Mouse (Mus musculus): ENCODE data around the gene Gtf3c3. TPM values are rescaled to one million over a fixed set of nuclear protein-coding genes. Genes with fewer than 3 reads are reported as not detected.
A peak's percentile ranks its signal among the peaks of the same experiment; 100 is the strongest.

Gene Gtf3c3
- 24.5 to 50.8 TPM (median 33.2 TPM) in 3 replicates for total RNA-seq (2017)

DNA sequence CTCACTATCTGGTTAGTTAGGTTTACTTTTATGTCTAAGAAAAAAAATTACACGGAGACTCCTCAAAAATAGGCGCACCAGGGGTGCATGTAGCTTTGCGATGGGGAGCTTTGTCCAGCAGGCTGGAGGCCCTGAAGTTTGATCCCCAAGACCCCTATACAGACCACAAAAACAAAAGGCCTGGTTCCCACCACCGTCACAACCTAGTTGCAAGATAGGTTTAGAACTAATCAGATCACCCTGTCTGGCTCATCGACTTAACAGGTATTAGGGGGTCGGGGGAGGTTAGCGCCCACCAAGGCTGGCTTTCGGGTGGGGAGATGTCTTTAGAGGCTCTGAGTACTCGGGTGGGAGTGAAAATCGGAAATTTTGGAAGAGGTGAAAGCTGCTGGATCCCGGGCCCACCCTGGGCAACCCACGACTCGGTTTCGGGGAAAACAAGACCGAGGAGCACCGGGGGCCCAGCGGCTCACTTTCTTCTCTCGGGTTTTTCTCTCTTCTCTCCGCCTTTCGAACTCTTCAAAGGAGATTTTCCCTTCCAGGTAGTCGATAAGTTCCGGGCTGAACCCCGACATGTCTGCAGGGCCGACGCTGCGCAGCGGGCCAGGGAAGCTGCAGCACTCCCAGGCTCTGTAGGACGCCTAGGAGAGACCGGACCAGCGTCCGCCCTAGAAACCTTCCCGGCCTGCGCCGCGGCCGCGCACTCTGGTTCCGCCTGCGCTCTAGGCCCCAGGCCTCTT lies at the start of gene Gtf3c3:
Gene Gtf3c3 (minus strand): TSS at position 632 of the 740 bp plus-strand sequence.
- ATAC-seq (replicated peaks; ENCODE audit: insufficient number of reproducible peaks, low FRiP score, low TSS enrichment, poor library complexity, severe bottlenecking) = peak; percentile 86

- ATAC-seq (replicated peaks; ENCODE audit: insufficient number of reproducible peaks, low FRiP score, low TSS enrichment, poor library complexity, severe bottlenecking) = no peak
Measured at GRCm38 (mm10) chr1:54484744-54485420, 46.1 kb upstream of the Gtf3c3 start.

GRCm38 (mm10) chr1:54480491-54480890 lies 41.7 kb upstream of the Gtf3c3 start:
- no peak for ATAC-seq (replicated peaks; ENCODE audit: insufficient number of reproducible peaks, low FRiP score, low TSS enrichment, poor library complexity, severe bottlenecking)

GRCm38 (mm10) chr1:54468662-54469061 lies 29.9 kb upstream of the Gtf3c3 start:
- no peak for ATAC-seq (replicated peaks; ENCODE audit: insufficient number of reproducible peaks, low FRiP score, low TSS enrichment, poor library complexity, severe bottlenecking)

DNA sequence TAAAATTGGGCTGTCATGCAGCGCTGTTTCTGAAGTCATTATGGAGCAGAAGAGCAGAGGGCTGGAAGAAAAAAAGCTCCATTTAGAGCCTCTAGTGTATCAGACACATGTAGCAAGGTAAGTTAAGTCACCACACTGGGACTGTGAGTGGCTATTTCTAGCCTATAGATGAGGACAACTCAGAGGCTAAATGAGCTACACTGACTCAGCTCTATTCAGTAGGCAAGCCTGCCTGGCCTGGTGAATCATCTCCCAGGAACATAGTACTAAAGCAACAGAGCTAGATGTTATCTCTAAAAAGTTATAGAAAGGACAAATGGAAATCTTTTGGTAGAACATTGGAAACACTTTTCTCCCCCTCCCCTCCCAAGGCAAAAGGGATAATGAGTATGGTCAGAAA lies 28.6 kb upstream of the Gtf3c3 start:
- no peak for ATAC-seq (replicated peaks; ENCODE audit: insufficient number of reproducible peaks, low FRiP score, low TSS enrichment, poor library complexity, severe bottlenecking)

DNA sequence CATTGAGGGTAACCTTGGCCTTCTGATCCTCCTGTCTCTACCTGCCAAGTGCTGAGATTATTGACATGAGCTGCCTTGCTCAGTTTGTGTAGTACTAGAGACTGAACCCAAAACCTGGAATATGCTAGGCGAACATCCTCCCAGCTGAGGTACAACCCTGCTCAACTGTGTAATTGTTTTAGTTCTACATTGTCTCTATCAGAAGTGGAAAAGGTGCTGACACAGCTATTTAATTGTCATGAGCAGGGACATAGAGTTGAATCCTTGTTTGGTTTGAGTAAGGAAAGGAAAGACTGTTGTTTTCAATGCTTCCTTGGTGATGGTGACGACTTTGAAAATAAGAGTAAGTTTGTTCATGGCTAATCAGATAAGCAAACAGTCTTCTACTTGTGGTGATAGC lies 13.3 kb upstream of the Gtf3c3 start:
- ATAC-seq (replicated peaks; ENCODE audit: insufficient number of reproducible peaks, low FRiP score, low TSS enrichment, poor library complexity, severe bottlenecking) = no peak

- 0 out of 2 replicates have a peak, but pooled peaks have one; percentile 56 for ATAC-seq (replicated peaks; ENCODE audit: insufficient number of reproducible peaks, low FRiP score, low TSS enrichment, poor library complexity, severe bottlenecking)
Measured at GRCm38 (mm10) chr1:54448833-54449232, 10.1 kb upstream of the Gtf3c3 start.

DNA sequence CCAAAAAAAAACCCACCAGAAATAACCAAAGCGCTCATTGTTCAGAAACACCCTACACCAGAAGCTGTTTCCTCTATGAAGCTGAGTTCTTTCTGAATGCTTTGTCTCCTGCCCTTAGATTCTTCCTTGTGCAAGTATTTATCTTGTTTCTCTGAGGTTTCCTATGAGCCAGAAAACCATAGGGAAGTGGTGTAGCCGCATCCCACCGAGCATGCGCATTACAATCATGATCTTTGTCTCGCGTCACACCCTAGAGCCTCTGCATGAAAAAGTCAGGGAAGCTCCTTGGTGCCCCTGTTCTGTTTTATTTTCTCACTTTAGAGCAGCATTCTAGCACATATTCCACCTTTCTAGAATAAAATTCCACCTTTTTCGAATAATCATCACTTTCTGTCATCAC lies 4.9 kb upstream of the Gtf3c3 start:
- ATAC-seq (replicated peaks; ENCODE audit: insufficient number of reproducible peaks, low FRiP score, low TSS enrichment, poor library complexity, severe bottlenecking) = peak; percentile 51; the same call in 1 of the 2 replicates

DNA sequence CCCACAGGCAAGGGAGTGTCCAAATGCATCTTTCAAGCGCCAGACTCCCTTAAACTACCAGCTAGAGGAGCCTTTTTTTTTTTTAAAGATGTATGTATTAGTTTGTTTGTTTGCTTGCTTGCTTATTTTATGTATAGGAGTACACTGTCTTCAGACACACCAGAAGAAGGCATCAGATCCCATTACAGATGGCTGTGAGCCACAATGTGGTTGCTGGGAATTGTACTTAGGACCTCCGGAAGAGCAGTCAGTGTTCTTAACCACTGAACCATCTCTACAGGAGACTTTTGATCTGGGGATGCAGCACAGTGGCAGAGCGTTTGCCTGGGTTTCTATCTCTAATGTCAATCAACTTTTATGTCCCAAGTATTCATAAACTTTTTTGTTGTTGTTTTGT lies 307 bp upstream of the Gtf3c3 start:
- no peak for ATAC-seq (replicated peaks; ENCODE audit: insufficient number of reproducible peaks, low FRiP score, low TSS enrichment, poor library complexity, severe bottlenecking)

DNA sequence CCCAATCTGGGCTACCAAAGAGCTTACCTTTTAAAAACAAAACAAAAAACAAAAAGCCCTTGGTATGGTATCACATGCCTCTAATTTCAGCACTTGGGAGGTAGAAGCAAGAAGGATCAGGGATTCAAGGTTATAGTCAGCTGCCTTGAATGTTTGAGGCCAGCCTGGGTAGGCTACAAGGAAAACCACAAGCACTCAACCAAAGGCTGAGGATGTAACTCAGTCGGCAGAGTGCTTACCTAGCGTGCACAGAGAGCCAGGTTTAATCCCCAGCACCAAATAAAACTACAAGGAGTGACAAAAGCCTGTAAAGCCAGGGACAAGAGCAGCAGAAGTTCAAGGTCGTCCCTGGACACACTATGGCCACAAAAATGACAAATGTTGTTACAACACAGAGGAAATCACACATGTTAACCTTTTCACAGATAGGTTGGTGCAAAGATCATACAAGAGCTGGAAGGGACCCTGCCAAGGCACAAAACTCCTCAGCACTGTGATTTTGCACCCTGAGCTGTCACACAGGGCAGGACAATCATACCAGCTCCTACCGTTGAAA lies 16.5 kb downstream of the Gtf3c3 start:
- no peak for ATAC-seq (replicated peaks; ENCODE audit: insufficient number of reproducible peaks, low FRiP score, low TSS enrichment, poor library complexity, severe bottlenecking)

DNA sequence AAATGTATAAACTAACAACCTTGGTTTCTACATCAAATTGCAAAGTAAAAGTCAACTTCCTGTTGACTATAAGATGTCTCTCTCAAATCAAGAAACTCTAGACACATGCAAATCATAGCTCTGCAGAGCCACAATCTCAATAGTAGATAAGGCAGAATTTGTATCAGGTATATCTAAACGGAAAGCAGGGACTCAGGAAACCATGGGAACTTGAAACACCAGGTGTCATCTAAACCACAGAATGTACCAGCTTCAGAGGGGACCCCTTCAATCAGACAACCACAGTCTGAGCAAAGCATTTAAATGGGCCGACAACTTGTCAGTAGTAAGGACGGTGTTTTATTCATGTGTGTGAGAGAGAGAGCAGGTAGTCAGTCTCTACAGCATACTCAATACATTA lies 17.1 kb downstream of the Gtf3c3 start:
- no peak for ATAC-seq (replicated peaks; ENCODE audit: insufficient number of reproducible peaks, low FRiP score, low TSS enrichment, poor library complexity, severe bottlenecking)

DNA sequence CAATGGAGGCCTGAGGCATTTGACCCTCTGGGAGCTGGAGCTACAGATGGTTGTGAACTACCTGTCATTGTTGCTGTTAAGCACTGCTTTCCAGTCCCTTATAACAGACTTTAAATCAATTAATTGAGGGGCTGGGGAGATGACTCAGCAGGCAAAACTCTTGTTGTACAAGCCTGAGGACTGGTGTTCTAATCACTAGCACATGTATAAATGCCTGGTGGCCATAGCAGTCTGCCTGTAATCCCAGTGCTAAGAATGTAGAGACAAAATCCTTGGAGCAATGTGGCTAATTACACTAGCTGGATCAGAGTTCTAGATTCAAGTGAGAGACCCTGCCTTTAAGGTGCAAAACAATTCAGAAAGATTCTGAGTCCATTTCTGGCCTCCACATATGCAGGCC lies 36.0 kb downstream of the Gtf3c3 start:
- no peak for ATAC-seq (replicated peaks; ENCODE audit: insufficient number of reproducible peaks, low FRiP score, low TSS enrichment, poor library complexity, severe bottlenecking)

DNA sequence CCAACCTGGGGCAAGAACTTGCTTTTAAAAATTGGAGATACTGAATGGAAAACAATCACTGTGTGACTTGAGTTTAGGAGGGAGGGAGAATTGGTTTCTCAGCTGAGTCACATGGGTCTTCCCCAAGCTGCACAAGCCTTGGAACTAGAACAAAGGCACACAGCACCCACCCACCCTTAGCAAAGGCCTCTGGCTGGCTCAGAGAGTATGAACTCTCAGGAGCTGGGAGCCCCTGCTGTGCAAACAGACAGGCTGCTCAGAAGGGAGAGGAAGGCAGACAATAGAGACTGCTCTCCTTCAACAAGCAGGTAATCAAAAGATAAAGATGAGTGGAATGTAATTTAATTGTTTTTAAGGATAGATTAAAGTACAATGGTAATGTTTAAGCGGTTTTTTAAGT lies 54.5 kb downstream of the Gtf3c3 start:
- no peak for ATAC-seq (replicated peaks; ENCODE audit: insufficient number of reproducible peaks, low FRiP score, low TSS enrichment, poor library complexity, severe bottlenecking)

DNA sequence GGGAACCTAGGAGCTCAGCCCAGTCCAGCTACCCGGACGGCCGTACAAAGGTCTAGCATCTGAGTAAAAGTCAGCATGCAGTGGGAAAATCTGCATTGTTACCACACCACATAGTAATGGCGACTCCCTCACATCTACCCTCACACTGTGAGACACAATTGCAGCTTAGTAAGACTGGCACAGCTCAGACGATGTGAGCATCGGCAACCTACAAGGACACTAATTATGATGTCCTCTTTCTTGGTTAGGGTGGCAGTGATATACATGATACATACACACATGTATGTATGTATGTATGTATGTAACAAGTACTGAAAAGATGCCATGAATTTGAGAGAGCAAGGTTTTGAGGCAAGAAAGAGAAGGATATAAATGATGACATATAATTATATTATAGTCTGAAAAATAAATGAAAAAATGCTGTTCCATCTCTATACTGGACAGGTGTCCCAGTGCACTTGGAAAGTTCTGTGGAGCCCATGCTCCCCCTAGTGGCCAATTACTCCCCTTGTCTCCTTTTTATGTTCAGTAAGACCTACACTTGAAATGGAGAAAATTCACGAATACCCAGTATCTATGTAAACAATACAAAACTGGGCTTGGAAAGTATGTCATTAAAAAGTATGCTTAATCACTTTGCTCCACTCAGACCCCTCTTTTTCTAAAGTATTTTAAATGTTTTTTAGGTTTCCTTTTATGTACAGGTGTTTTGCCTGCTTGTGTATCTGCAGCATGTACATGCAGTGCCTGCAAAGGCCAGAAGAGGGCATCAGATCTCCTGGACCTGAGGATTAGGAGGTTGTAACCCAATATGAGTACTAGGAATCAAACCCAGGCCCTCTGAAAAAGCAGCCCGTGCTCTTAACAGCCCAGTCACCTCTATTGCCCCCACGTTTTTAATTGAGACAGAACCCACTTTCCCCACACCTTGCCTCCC lies 57.5 kb downstream of the Gtf3c3 start:
- no peak for ATAC-seq (replicated peaks; ENCODE audit: insufficient number of reproducible peaks, low FRiP score, low TSS enrichment, poor library complexity, severe bottlenecking)

DNA sequence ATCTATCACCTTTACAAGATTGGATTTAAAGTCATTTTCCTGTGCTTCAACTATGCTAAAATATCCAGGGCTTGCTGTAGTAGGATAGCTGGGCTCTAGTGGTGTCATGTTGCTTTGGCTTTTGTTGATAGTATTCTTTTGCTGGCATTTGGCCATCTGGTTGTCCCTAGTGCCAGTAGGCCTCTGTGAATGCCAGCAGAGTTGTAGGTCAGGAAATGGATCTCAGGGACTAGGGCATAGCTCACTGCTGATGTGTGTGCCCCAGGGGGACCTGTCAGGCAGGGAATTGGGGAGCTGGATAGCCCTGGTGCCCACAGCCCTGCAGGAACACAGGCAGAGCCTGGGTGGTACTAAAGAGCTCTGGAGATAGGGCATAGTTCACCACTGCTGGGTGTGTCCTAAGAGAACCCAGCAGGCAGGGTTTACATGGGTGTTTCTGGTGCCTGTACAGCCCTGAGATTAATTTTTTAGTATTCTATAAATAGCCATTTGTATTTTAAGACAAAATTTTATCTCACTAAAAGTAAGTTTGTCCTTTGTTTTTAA lies 61.2 kb downstream of the Gtf3c3 start:
- ATAC-seq (replicated peaks; ENCODE audit: insufficient number of reproducible peaks, low FRiP score, low TSS enrichment, poor library complexity, severe bottlenecking) = no peak

DNA sequence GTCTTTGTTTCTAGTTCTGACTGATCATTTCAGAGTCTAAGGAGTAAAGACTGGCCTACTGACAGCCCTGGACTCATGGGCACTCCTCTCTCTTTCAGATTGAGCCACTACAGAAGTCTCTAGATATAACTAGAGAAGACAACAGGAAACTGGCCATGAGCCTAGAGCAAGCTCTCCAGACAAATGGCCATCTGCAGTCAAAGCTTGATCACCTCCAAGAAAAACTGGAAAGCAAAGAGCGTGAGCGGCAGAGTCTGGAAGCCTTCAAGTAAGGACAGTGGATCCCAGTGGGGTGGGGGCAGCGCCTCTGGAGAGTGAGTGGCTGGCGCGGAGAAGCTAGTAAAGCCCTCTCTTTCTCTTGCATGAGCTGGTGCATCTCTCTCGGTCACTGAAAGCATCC lies 82.2 kb downstream of the Gtf3c3 start:
- no peak for ATAC-seq (replicated peaks; ENCODE audit: insufficient number of reproducible peaks, low FRiP score, low TSS enrichment, poor library complexity, severe bottlenecking)

GRCm38 (mm10) chr1:54355485-54355884 lies 83.3 kb downstream of the Gtf3c3 start:
- no peak for ATAC-seq (replicated peaks; ENCODE audit: insufficient number of reproducible peaks, low FRiP score, low TSS enrichment, poor library complexity, severe bottlenecking)

GRCm38 (mm10) chr1:54354786-54355185 lies 84.0 kb downstream of the Gtf3c3 start:
- no peak for ATAC-seq (replicated peaks; ENCODE audit: insufficient number of reproducible peaks, low FRiP score, low TSS enrichment, poor library complexity, severe bottlenecking)

Measured in monocyte, adult 5-6 weeks (primary cell).